Mouse (Mus musculus) layer of hippocampus, adult 2 months (tissue): Measurements from ENCODE around the gene Nsmce1. TPM values are rescaled to one million over a fixed set of nuclear protein-coding genes. Genes with fewer than 3 reads are reported as not detected.
A peak's percentile ranks its signal among the peaks of the same experiment; 100 is the strongest.

Experiments used
- DNase-seq, 2 experiments: peaks; one replicate each; pipeline ENCODE4 v3.0.0; 2022; ENCODE audit warnings: low spot score in 2 of 2
- H3K27ac ChIP-seq: fragments of 200-600 bp; 2 replicates; pipeline ENCODE4 v1.8.1; 2022
- H3K4me3 ChIP-seq: fragments of 200-600 bp; 2 replicates; pipeline ENCODE4 v1.8.1; 2022; ENCODE audit warnings: mild to moderate bottlenecking
- CTCF ChIP-seq: fragments of 200-600 bp; conservative IDR thresholded peaks from 2 replicates; pipeline ENCODE4 v1.8.1; 2022; ENCODE audit warnings: antibody characterized with exemption, mild to moderate bottlenecking, moderate library complexity
- total RNA-seq, 2 experiments: library from RNA; stranded (reverse); gene quantifications; 2 replicates each; pipeline ENCODE4 v1.2.3; 2021

Nsmce1 gene
- total RNA-seq, 2 experiments from 2014 or later, result 16.0 to 16.4 TPM

DNA sequence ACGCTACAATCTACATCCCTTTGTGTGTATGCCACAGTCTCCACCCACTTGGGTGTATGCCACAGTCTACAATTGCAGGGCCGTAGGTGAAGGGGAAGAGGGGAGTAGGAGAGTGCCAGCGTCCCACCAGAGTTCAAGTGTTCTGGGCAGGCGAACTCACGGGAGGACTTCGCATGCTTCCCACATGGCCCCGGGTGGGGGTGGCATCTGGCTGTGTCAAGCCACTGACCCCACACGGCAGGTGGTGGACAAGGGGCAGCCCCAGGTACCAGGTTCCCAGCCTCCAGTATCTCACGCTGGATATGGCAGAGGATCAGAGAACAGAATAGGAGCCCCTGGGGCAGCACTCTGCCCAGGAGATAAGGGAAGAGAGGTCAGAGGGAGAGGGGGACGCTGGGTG lies 14.2 kb upstream of the Nsmce1 start:
- no peak for TF ChIP-seq CTCF
- H3K27ac ChIP-seq, result no peak overlapping the region

DNA sequence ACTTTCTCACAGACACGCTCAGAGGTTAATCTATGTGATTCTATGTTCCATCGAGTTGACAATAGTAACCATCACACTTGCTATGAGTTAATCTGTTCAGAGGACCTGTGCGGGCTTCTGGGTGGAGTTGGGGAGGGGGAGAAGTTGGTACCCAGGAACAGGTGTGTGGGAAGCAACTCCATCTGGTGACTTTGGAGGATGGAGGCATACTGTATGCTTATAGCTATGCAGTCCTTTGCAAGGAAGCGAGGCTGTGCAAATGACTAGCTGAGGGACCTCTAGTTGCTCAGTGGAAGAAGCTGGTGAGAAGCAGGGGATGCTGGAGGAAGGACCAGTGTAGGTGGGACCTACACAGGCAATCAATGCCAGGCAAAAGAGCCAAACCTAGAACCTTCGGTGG lies 13.2 kb upstream of the Nsmce1 start:
- no peak for TF ChIP-seq CTCF
- Histone ChIP-seq H3K4me3 (no peak overlapping the region), H3K27ac (no peak overlapping the region)
- DNase-seq, result peak; percentile 18 to 33

More for the DNA sequence above, 14.2 kb upstream of the Nsmce1 start:
- no peak for DNase-seq
- H3K4me3 ChIP-seq, result no peak overlapping the region

GRCm38 (mm10) chr7:125503374-125504092 lies 12.1 kb upstream of the Nsmce1 start:
- TF ChIP-seq CTCF, result no peak
- Histone ChIP-seq H3K27ac (no peak overlapping the region), H3K4me3 (no peak overlapping the region)
- DNase-seq, result no peak

- no peak overlapping the region for H3K4me3 ChIP-seq
- no peak for TF ChIP-seq CTCF
- DNase-seq, result no peak
- no peak overlapping the region for H3K27ac ChIP-seq
Observed at GRCm38 (mm10) chr7:125500879-125501278, 9.5 kb upstream of the Nsmce1 start.

DNA sequence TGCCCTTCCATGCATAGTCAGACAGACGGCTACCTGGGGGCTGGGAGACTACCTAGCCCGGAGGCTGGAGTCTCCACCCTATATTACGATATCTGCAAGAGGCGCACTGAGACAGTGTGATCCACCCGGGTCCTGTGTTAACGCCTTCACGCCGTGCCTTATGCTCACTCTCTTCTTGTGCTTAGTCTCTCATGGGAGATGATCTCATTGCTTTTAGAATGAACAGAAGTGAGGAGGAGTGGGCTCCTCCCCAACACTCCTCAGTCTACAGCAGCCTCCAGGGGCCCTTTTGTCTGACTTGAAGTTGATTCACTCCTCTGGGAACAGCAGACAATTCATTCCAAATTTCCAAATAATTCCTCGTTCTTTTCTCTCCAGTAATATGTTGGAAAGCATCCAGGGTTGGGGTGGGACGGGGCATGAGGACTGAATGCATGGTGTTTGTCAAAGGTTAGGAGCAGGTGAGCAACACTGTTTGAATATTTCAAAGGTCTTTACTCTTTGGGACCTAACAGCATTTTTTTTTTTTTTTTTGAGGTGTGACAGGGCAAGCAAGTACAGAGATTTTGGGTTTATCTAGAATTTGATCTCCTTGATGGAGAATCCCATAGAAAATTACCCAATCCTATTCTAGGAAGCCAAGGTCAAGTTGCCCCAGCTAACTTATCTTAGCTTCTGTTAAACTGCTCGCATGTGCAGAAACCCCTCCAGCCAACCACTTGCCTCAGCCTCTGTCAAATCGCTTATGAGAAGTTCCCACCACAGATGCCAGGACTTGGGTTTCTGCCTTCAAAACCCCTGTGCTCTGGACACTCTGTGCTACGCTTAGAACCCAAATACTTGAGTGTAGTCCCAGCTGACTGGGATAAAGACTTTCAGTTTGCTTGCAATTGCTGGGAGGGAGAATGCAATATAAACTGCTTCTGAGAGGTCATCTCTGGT lies 8.8 kb upstream of the Nsmce1 start:
- no peak for TF ChIP-seq CTCF
- Histone ChIP-seq H3K27ac (0 out of 2 replicates have a peak overlapping the region, but pooled peaks have one; percentile 57), H3K4me3 (no peak overlapping the region)
- peak; percentile 32 to 70 for DNase-seq

DNA sequence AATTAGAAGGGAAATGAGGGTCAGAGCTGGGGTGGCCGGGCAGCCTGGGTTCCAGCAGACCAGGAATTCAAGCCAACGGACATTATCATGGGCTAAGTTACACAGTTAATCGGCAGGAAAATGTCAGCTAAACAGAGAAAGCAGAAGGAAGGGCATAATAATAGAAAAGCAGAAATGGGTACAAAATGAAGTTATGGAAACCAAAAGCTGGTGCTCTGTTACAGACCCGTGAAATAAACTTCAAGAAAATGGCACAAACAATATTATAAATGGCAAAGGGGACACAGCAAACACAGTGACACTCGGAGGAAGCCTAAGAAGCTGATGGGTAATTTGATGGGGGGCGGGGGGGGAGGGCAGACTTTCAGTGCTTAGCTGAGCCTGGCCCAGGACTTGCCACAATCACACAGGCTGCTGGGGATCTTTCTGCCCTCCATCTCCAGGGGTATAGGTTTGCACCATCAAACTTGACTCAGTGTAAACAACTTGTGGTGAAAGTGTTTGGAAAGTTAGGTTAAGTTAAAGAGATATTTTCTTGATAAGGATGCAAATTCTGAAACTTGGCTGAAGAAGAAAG lies 4.6 kb upstream of the Nsmce1 start:
- Histone ChIP-seq H3K27ac (no peak overlapping the region), H3K4me3 (no peak overlapping the region)
- no peak for DNase-seq
- no peak for TF ChIP-seq CTCF

DNA sequence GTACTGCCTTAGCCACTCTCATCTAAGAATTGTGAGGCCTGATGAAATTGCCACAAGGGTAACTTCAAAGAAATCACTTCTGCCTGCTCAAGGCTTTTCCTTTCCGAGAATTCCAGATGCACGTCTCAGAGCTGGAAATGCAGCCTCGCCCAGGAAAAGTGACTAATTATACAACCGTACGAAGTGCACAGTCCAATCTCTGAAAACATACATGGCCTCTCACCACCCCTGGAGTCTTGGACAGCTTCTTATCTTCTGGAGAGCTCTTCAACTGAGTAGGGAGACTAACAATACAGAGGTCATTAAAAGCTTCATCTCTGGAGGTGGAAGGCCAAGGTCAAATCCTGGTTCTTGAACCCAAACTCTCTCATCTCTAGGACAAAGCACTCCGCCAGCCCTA lies 1.2 kb upstream of the Nsmce1 start:
- no peak for TF ChIP-seq CTCF
- no peak overlapping the region for H3K4me3 ChIP-seq
- no peak for DNase-seq
- H3K27ac ChIP-seq, result no peak overlapping the region

DNA sequence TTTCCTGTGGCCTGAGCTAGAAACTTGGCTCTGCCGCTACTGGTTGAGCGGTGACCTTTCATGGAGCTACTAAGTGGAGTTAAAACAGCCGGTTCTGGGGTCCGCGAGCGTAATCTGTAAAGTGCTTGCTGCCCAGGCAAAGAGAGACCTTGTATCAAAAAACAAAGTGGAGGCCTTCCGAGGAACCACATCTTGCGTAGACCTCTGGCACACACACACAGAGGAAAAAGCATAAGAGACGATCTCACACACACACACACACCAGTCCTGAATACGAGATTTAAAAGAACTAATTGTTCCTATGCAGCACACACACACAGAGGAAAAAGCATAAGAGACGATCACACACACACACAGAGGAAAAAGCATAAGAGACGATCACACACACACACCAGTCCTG lies 364 bp upstream of the Nsmce1 start:
- Histone ChIP-seq H3K4me3 (peak overlapping the region; percentile 93), H3K27ac (peak overlapping the region; percentile 93)
- TF ChIP-seq CTCF, result no peak
- DNase-seq, result no peak

DNA sequence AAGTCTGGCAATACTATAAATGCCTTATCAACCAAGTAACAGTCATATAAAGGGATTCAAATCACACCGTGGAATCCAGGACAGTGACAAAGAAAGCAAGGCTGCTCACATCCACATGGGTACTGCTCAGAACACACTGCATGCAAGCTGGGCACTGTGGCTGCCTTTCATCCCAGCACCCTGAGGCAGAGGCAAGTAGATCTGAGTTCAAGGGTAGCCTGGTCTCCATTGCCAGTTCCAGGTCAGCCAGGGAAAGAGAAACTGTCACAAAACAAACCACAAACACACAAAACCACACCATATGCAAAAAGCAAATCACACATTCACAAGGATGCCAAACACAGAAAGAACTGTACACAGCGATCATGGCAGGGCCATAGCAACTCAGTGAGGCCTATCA lies 1.8 kb downstream of the Nsmce1 start:
- no peak for TF ChIP-seq CTCF
- Histone ChIP-seq H3K27ac (no peak overlapping the region), H3K4me3 (no peak overlapping the region)
- DNase-seq, result no peak

- no peak for DNase-seq
- H3K27ac ChIP-seq, result no peak overlapping the region
Observed at GRCm38 (mm10) chr7:125488706-125489105, 2.7 kb downstream of the Nsmce1 start.

GRCm38 (mm10) chr7:125487126-125487525 lies 4.3 kb downstream of the Nsmce1 start:
- Histone ChIP-seq H3K4me3 (no peak overlapping the region), H3K27ac (no peak overlapping the region)
- no peak for DNase-seq
- no peak for TF ChIP-seq CTCF

More at GRCm38 (mm10) chr7:125488706-125489105, 2.7 kb downstream of the Nsmce1 start:
- no peak for TF ChIP-seq CTCF
- no peak overlapping the region for H3K4me3 ChIP-seq

- TF ChIP-seq CTCF, result no peak
- DNase-seq, result no peak
- Histone ChIP-seq H3K27ac (no peak overlapping the region), H3K4me3 (no peak overlapping the region)
Observed at GRCm38 (mm10) chr7:125486121-125486630, 5.2 kb downstream of the Nsmce1 start.

GRCm38 (mm10) chr7:125484791-125485190 lies 6.6 kb downstream of the Nsmce1 start:
- no peak for TF ChIP-seq CTCF
- no peak overlapping the region for H3K27ac ChIP-seq
- no peak for DNase-seq
- no peak overlapping the region for H3K4me3 ChIP-seq
